Mouse (Mus musculus) erythroid progenitor cell, adult 5-6 weeks (primary cell): Measurements from ENCODE around the gene Adamts9. TPM values are rescaled to one million over a fixed set of nuclear protein-coding genes. Genes with fewer than 3 reads are reported as not detected.

ENCODE experiments used
- ATAC-seq: replicated peaks from 2 replicates; pipeline ENCODE4 v1.8.0; 2016; ENCODE audit warnings: moderate number of reproducible peaks, mild to moderate bottlenecking, moderate TSS enrichment, inconsistent platforms; ENCODE audit not compliant: poor library complexity, low FRiP score, severe bottlenecking
- total RNA-seq, 2 experiments: library from RNA; stranded (forward) in 1 of 2; stranded (reverse) in 1 of 2; fragments of 150-400 nt in 1 of 2; fragments of 186-747, 209-891 nt in 1 of 2; gene quantifications; 2 replicates each; pipeline versions ENCODE4 v1.2.3 to v1.2.4; 2015 to 2017; ENCODE audit warnings: low replicate concordance in 2 of 2

Adamts9 gene
- total RNA-seq, 2 experiments from 2014 or later = not detected

GRCm38 (mm10) chr6:92817661-92818060 is 125.6 kb downstream of the Adamts9 start:
- no peak for ATAC-seq

- ATAC-seq = no peak
Measured at GRCm38 (mm10) chr6:92816311-92816751, 127.0 kb downstream of the Adamts9 start, which contains the start of gene A730049H05Rik. Gene A730049H05Rik, plus strand, starts transcription at chr6:92816478.

GRCm38 (mm10) chr6:92812702-92813370 is 130.5 kb downstream of the Adamts9 start:
- no peak for ATAC-seq

- no peak for ATAC-seq
Measured at GRCm38 (mm10) chr6:92811566-92811965, 131.7 kb downstream of the Adamts9 start.

- ATAC-seq = no peak
Measured at GRCm38 (mm10) chr6:92810628-92811027, 132.7 kb downstream of the Adamts9 start.

- no peak for ATAC-seq
Measured at GRCm38 (mm10) chr6:92809818-92810217, 133.5 kb downstream of the Adamts9 start.

- ATAC-seq = no peak
Measured at GRCm38 (mm10) chr6:92804254-92804971, 138.9 kb downstream of the Adamts9 start.

- ATAC-seq = no peak
Measured at GRCm38 (mm10) chr6:92803213-92803612, 140.1 kb downstream of the Adamts9 start.

- no peak for ATAC-seq
Measured at GRCm38 (mm10) chr6:92802421-92802820, 140.9 kb downstream of the Adamts9 start.

GRCm38 (mm10) chr6:92801462-92801861 is 141.8 kb downstream of the Adamts9 start:
- ATAC-seq = no peak

GRCm38 (mm10) chr6:92793804-92794203 is 149.5 kb downstream of the Adamts9 start:
- ATAC-seq = no peak

GRCm38 (mm10) chr6:92787376-92787712 is 155.9 kb downstream of the Adamts9 start:
- no peak for ATAC-seq

- no peak for ATAC-seq
Measured at GRCm38 (mm10) chr6:92786701-92787375, 156.5 kb downstream of the Adamts9 start.

- ATAC-seq = no peak
Measured at GRCm38 (mm10) chr6:92784782-92785181, 158.5 kb downstream of the Adamts9 start.

- ATAC-seq = no peak
Measured at GRCm38 (mm10) chr6:92781446-92781845, 161.8 kb downstream of the Adamts9 start.

GRCm38 (mm10) chr6:92779935-92780205 is 163.4 kb downstream of the Adamts9 start:
- ATAC-seq = no peak

- ATAC-seq = no peak
Measured at GRCm38 (mm10) chr6:92779140-92779934, 164.0 kb downstream of the Adamts9 start.

GRCm38 (mm10) chr6:92776356-92776755 is 166.9 kb downstream of the Adamts9 start:
- no peak for ATAC-seq

- no peak for ATAC-seq
Measured at GRCm38 (mm10) chr6:92762372-92762771, 180.9 kb downstream of the Adamts9 start.

- ATAC-seq = no peak
Measured at GRCm38 (mm10) chr6:92759616-92760015, 183.7 kb downstream of the Adamts9 start.
